Mouse (Mus musculus) bone marrow, adult 2 months (tissue): ENCODE results near the gene Abcg4.

Experiments used
- CTCF ChIP-seq: fragments of 200-500 bp; IDR thresholded peaks from 2 replicates; pipeline ENCODE4 v1.5.1; 2011; ENCODE audit warnings: low read length, control low read depth; ENCODE audit not compliant: control insufficient read depth, insufficient read depth
- POLR2A ChIP-seq: fragments of 200-500 bp; IDR thresholded peaks from 2 replicates; pipeline ENCODE4 v1.6.1; 2011; ENCODE audit warnings: low read depth, mild to moderate bottlenecking, control low read depth, low read length, borderline replicate concordance; ENCODE audit not compliant: control insufficient read depth

DNA sequence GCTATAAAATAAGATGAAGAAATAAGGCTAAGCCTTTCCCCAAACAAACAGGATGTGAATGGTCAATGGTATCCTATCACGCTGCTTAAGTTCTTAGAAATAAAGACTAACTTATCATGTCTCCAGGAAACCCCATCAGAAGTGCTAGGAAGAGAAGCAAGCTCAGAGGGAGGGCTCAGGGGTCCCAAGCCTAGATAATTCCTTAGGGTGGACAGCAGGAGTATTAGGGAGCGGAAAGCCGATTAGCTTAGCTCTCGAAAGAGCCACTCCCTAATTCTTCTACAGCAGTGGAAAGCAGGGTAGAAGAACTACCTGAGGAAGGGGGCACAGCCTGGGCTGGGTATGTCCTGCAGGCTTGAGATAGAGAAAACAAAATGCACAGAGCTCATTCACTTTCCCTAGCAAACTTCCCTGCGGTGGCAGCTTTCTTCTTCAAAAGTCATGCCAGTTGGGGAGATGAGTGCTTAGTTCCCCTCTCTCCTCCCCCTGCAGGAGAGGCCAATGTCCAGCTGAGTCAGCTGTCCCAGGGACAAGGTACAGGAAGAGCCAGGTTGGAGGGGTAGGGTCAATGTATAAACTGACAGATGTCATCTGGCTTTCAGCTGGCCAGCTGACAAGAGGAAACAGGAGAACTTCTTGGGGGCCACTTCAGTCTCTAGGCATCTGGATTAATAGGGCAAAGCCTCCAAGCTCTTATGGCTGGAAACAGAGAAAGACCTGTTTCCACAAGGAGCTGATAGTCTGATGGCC is 29.8 kb upstream of the Abcg4 start:
- TF ChIP-seq POLR2A (no peak), CTCF (no peak)
